Mouse (Mus musculus) ES-Bruce4 (cell line): ENCODE measurements around the gene Ipmk. TPM values are rescaled to one million over a fixed set of nuclear protein-coding genes. Genes with fewer than 3 reads are reported as not detected.
A peak's percentile ranks its signal among the peaks of the same experiment; 100 is the strongest.

Experiments used
- H3K27ac ChIP-seq: 2 replicates; pipeline ENCODE4 v1.5.1; 2012; ENCODE audit warnings: low read length, inconsistent platforms; ENCODE audit not compliant: insufficient read depth
- H3K27me3 ChIP-seq: 2 replicates; pipeline ENCODE4 v1.6.1; 2012; ENCODE audit warnings: mild to moderate bottlenecking, low read length, inconsistent platforms; ENCODE audit not compliant: control insufficient read depth, poor library complexity, insufficient read depth, severe bottlenecking
- H3K36me3 ChIP-seq: 2 replicates; pipeline ENCODE4 v1.6.1; 2012; ENCODE audit warnings: inconsistent platforms, mild to moderate bottlenecking, low read length, moderate library complexity; ENCODE audit not compliant: control insufficient read depth, poor library complexity, insufficient read depth, severe bottlenecking
- H3K4me1 ChIP-seq: one replicate; pipeline ENCODE4 v1.8.1; 2011; ENCODE audit warnings: low read length; ENCODE audit not compliant: control insufficient read depth, insufficient read depth
- H3K4me3 ChIP-seq: 2 replicates; pipeline ENCODE4 v1.5.1; 2011; ENCODE audit warnings: low read depth, mild to moderate bottlenecking, low read length
- H3K9ac ChIP-seq: 2 replicates; pipeline ENCODE4 v1.6.1; 2012; ENCODE audit warnings: low read depth, mild to moderate bottlenecking, inconsistent platforms; ENCODE audit not compliant: poor library complexity, severe bottlenecking
- H3K9me3 ChIP-seq: replicated peaks from 2 replicates; pipeline ENCODE4 v1.6.1; 2012; ENCODE audit warnings: mild to moderate bottlenecking, low read length, inconsistent platforms; ENCODE audit not compliant: control insufficient read depth, poor library complexity, insufficient read depth, severe bottlenecking
- CTCF ChIP-seq: IDR thresholded peaks from one replicate; pipeline ENCODE4 v1.8.1; 2011; ENCODE audit warnings: low read depth, low read length
- EP300 ChIP-seq: IDR thresholded peaks from 2 replicates; pipeline ENCODE4 v1.6.1; 2011; ENCODE audit warnings: low read depth, low read length; ENCODE audit not compliant: insufficient read depth
- POLR2A ChIP-seq: IDR thresholded peaks from one replicate; pipeline ENCODE4 v1.8.1; 2011; ENCODE audit warnings: low read length; ENCODE audit not compliant: insufficient read depth
- polyA plus RNA-seq: library from polyadenylated mRNA; stranded (reverse); fragments of >200 nt; gene quantifications from 2 replicates; pipeline ENCODE4 v1.2.4, GENCODE M21; 2011; ENCODE audit warnings: low read depth; ENCODE audit not compliant: missing spikeins, insufficient read depth, insufficient read length

Ipmk gene
- polyA plus RNA-seq: 39.9 and 41.4 TPM in 2 replicates

DNA sequence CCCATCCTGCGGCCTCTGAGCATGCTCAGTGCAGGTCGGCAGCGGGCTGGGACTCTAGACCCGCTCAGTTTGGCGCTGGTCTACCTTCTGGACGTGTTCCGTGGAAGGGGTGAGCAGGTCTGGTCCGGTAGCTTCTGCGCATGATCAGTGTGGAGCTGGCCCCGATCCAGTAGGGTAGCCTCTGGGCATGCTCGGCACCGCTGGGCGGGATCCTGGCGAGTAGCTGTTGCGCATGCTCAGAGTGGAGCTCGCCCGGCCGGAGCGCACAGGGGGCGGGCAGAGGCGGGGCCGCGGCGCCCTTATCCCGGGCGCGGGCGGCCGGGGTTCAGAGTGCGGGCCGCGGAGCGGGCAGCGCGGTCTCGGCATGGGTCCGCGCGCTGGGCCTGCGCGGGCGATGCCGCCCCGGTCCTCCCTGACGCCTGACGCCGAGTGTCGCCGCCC lies at the start of gene Ipmk:
TSS of gene Ipmk (plus strand) at position 255 of the 441 bp plus-strand sequence.
- Histone ChIP-seq H3K4me1 (peaks cover 1% of the 10 kb centered on the region), H3K27me3 (no peaks in the 10 kb centered on the region), H3K36me3 (no peaks in the 10 kb centered on the region), H3K9ac (peak within 1 kb of the TSS; percentile 93), H3K9me3 (no peaks in the 10 kb centered on the region), H3K27ac (peak within 1 kb of the TSS; percentile 96), H3K4me3 (peak within 1 kb of the TSS; percentile 81)
- TF ChIP-seq CTCF (no peak), POLR2A (peak; percentile 82)

- no peak for TF ChIP-seq CTCF
- no peak for TF ChIP-seq POLR2A
- no peak for TF ChIP-seq EP300
- no peak overlapping the region for H3K9ac ChIP-seq
These were observed 47.4 kb upstream of the Ipmk start for GRCm38 (mm10) chr10:71300161-71300560.

GRCm38 (mm10) chr10:71302490-71302889 lies 45.1 kb upstream of the Ipmk start:
- H3K4me1 ChIP-seq: no peaks in the 10 kb centered on the region
- no peaks in the 10 kb centered on the region for H3K9me3 ChIP-seq
- no peak overlapping the region for H3K4me3 ChIP-seq
- no peaks in the 10 kb centered on the region for H3K36me3 ChIP-seq
- TF ChIP-seq CTCF: no peak
- TF ChIP-seq POLR2A: no peak
- no peak for TF ChIP-seq EP300
- H3K27ac ChIP-seq: no peak overlapping the region
- no peak overlapping the region for H3K9ac ChIP-seq
- no peaks in the 10 kb centered on the region for H3K27me3 ChIP-seq

More at GRCm38 (mm10) chr10:71300161-71300560, 47.4 kb upstream of the Ipmk start:
- no peaks in the 10 kb centered on the region for H3K4me1 ChIP-seq
- H3K36me3 ChIP-seq: no peaks in the 10 kb centered on the region
- no peaks in the 10 kb centered on the region for H3K9me3 ChIP-seq
- H3K27me3 ChIP-seq: no peaks in the 10 kb centered on the region
- H3K27ac ChIP-seq: no peak overlapping the region
- no peak overlapping the region for H3K4me3 ChIP-seq

GRCm38 (mm10) chr10:71306190-71306589 lies 41.4 kb upstream of the Ipmk start:
- peak overlapping the region; percentile 65 for H3K4me3 ChIP-seq
- TF ChIP-seq CTCF (peak; percentile 47), EP300 (no peak), POLR2A (no peak)
- H3K9ac ChIP-seq: no peak overlapping the region
- no peaks in the 10 kb centered on the region for H3K4me1 ChIP-seq
- H3K27me3 ChIP-seq: no peaks in the 10 kb centered on the region
- no peak overlapping the region for H3K27ac ChIP-seq
- H3K9me3 ChIP-seq: no peaks in the 10 kb centered on the region
- no peaks in the 10 kb centered on the region for H3K36me3 ChIP-seq

DNA sequence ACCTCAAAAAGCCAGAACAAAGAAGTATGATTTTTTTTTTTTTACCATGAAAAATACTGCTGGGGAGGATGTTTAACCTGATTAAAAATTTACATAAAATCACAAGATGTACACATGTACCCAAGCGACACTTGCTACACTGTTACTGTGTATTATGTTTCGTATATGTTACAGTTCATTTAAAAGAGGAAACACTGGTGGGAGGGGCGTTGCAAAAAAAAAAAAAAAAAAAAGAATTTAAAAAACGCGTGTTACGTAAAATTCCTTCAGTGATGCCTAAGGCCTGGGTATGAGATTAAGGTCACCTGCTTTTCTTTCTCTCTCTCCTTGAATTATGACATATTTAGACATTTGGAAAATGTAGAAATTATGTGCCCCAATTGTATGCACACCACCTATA lies 40.8 kb upstream of the Ipmk start:
- no peaks in the 10 kb centered on the region for H3K4me1 ChIP-seq

DNA sequence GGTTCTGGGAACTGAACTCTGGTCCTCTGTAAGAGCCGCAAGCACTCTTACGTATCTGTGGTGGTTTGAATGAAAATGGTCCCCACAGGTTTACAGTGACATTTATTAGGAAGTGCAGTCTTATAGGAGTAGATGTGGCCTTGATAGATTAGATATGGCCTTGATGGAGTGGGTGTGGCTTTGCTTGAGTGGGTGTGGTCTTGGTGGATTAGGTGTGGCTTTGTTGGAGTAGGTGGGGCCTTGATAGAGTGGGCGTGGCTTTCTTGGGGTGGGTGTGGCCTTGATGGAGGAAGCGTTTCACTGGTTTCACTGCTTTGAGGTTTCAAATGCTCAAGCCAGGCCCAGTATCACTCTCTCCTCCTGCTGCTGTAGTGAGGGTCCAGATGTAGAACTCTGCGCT lies 39.4 kb upstream of the Ipmk start:
- H3K4me1 ChIP-seq: no peaks in the 10 kb centered on the region
- H3K36me3 ChIP-seq: no peaks in the 10 kb centered on the region
- no peak overlapping the region for H3K4me3 ChIP-seq
- H3K9me3 ChIP-seq: no peaks in the 10 kb centered on the region
- H3K27me3 ChIP-seq: peaks cover 3% of the 10 kb centered on the region; the same call in 1 of the 2 replicates
- H3K27ac ChIP-seq: no peak overlapping the region
- TF ChIP-seq POLR2A (no peak), EP300 (no peak), CTCF (no peak)
- H3K9ac ChIP-seq: no peak overlapping the region

More for the DNA sequence above, 40.8 kb upstream of the Ipmk start:
- H3K36me3 ChIP-seq: no peaks in the 10 kb centered on the region
- no peaks in the 10 kb centered on the region for H3K27me3 ChIP-seq
- TF ChIP-seq POLR2A (no peak), EP300 (no peak), CTCF (no peak)
- no peak overlapping the region for H3K27ac ChIP-seq
- no peak overlapping the region for H3K4me3 ChIP-seq
- H3K9ac ChIP-seq: no peak overlapping the region
- H3K9me3 ChIP-seq: no peaks in the 10 kb centered on the region
